Mouse (Mus musculus): ENCODE results near the gene Klhdc3.

- TF ChIP-seq CTCF (IDR thresholded peaks at IDR 0.05) (no peak), POLR2A (IDR thresholded peaks at IDR 0.05; ENCODE audit: insufficient read depth, low read depth, low read length) (no peak)
Measured at GRCm38 (mm10) chr17:46639929-46640328, 40.8 kb downstream of the Klhdc3 start.
